Mouse (Mus musculus): ENCODE measurements around the gene Cd3eap.

Gene Cd3eap

GRCm38 (mm10) chr7:19360944-19361343, 1.7 kb upstream of the Cd3eap start:
- DNase-seq, result peak; percentile 61

- peak; percentile 71 for DNase-seq
Measured at GRCm38 (mm10) chr7:19359892-19360641, 784 bp upstream of the Cd3eap start.

GRCm38 (mm10) chr7:19358634-19359033, 649 bp downstream of the Cd3eap start:
- no peak for DNase-seq

- no peak for DNase-seq
Measured at GRCm38 (mm10) chr7:19357381-19358375, 1.6 kb downstream of the Cd3eap start.

GRCm38 (mm10) chr7:19356311-19356710, 3.0 kb downstream of the Cd3eap start:
- DNase-seq, result no peak

- no peak for DNase-seq
Measured at GRCm38 (mm10) chr7:19354991-19355390, 4.3 kb downstream of the Cd3eap start.

GRCm38 (mm10) chr7:19350221-19350620, 9.1 kb downstream of the Cd3eap start:
- no peak for DNase-seq

GRCm38 (mm10) chr7:19349188-19349915, 9.9 kb downstream of the Cd3eap start:
- DNase-seq, result no peak

GRCm38 (mm10) chr7:19344938-19345471, 14.3 kb downstream of the Cd3eap start:
- peak; percentile 97 for DNase-seq

GRCm38 (mm10) chr7:19344237-19344847, 14.9 kb downstream of the Cd3eap start, which contains the start of gene Ercc1:
Gene Ercc1, plus strand, starts transcription at chr7:19344778.
- no peak for DNase-seq

- peak; percentile 73 for DNase-seq
Measured at GRCm38 (mm10) chr7:19343210-19343808, 16.0 kb downstream of the Cd3eap start.

GRCm38 (mm10) chr7:19342481-19343027, 16.7 kb downstream of the Cd3eap start:
- peak; percentile 82 for DNase-seq

- DNase-seq, result no peak
Measured at GRCm38 (mm10) chr7:19341761-19342409, 17.4 kb downstream of the Cd3eap start.

GRCm38 (mm10) chr7:19341250-19341649, 18.0 kb downstream of the Cd3eap start:
- no peak for DNase-seq

- DNase-seq, result no peak
Measured at GRCm38 (mm10) chr7:19338596-19338995, 20.7 kb downstream of the Cd3eap start.

- no peak for DNase-seq
Measured at GRCm38 (mm10) chr7:19338060-19338459, 21.2 kb downstream of the Cd3eap start.

- no peak for DNase-seq
Measured at GRCm38 (mm10) chr7:19337122-19337521, 22.2 kb downstream of the Cd3eap start.

GRCm38 (mm10) chr7:19335583-19335982, 23.7 kb downstream of the Cd3eap start:
- DNase-seq, result no peak

- DNase-seq, result peak; percentile 61
Measured at GRCm38 (mm10) chr7:19332709-19333352, 26.5 kb downstream of the Cd3eap start.

GRCm38 (mm10) chr7:19331910-19332309, 27.4 kb downstream of the Cd3eap start:
- DNase-seq, result no peak

Measured in thymus, postnatal 25 days (tissue).